Mouse (Mus musculus) hindbrain, embryonic 12.5 days (tissue): ENCODE measurements at regions not wholly inside any gene's neighbourhood (a gene's known extent, or its start where the extent isn't known, plus 50 kb on each side); places are given as distances from the start of the nearest gene placed in this dataset.
A peak's percentile ranks its signal among the peaks of the same experiment; 100 is the strongest.

Source experiments
- ATAC-seq: fragments of 200-750 bp; cut with Nextera tagmentation; 2 replicates; pipeline ENCODE4 v1.8.0; 2017; ENCODE audit warnings: moderate TSS enrichment; ENCODE audit not compliant: low FRiP score
- H3K27ac ChIP-seq: fragments of 300-500 bp; sonication (generic); 2 replicates; pipeline ENCODE4 v1.5.1; 2016; ENCODE audit warnings: mild to moderate bottlenecking
- H3K27me3 ChIP-seq: fragments of 300-500 bp; sonication (generic); 2 replicates; pipeline ENCODE4 v1.6.1; 2016; ENCODE audit warnings: mild to moderate bottlenecking
- H3K36me3 ChIP-seq: fragments of 300-500 bp; sonication (generic); 2 replicates; pipeline ENCODE4 v1.6.1; 2016; ENCODE audit warnings: mild to moderate bottlenecking
- H3K4me1 ChIP-seq: fragments of 300-500 bp; sonication (generic); 2 replicates; pipeline ENCODE4 v1.6.1; 2016
- H3K4me2 ChIP-seq: fragments of 300-500 bp; sonication (generic); replicated peaks from 2 replicates; pipeline ENCODE4 v1.6.1; 2016; ENCODE audit warnings: mild to moderate bottlenecking
- H3K4me3 ChIP-seq: fragments of 300-500 bp; sonication (generic); 2 replicates; pipeline ENCODE4 v1.5.1; 2016; ENCODE audit warnings: mild to moderate bottlenecking
- H3K9ac ChIP-seq: fragments of 300-500 bp; sonication (generic); 2 replicates; pipeline ENCODE4 v1.6.1; 2016; ENCODE audit warnings: mild to moderate bottlenecking, moderate library complexity
- H3K9me3 ChIP-seq: fragments of 300-500 bp; sonication (generic); replicated peaks from 2 replicates; pipeline ENCODE4 v1.6.1; 2016; ENCODE audit warnings: mild to moderate bottlenecking
- WGBS: fragments of 180-500 bp; shearing (Covaris S2); methylation state at CpG from one replicate; pipeline ENCODE4 v1.1.7; 2016; 5-methylcytosine and 5-hydroxymethylcytosine counted together

GRCm38 (mm10) chr19:18101423-18102341 is 264.2 kb upstream of the Pcsk5 start:
- H3K27ac ChIP-seq: no peak overlapping the region
- peaks cover 8% of the 10 kb centered on the region for H3K4me1 ChIP-seq

GRCm38 (mm10) chr19:18083312-18083711 is 245.9 kb upstream of the Pcsk5 start:
- no peaks in the 10 kb centered on the region for H3K4me1 ChIP-seq
- H3K9ac ChIP-seq: no peak overlapping the region
- no peak for ATAC-seq
- H3K27me3 ChIP-seq: no peaks in the 10 kb centered on the region
- H3K4me3 ChIP-seq: no peak overlapping the region
- WGBS: 68% methylated on average over 6 of the region's 6 CpGs
- no peaks in the 10 kb centered on the region for H3K36me3 ChIP-seq
- no peak overlapping the region for H3K4me2 ChIP-seq
- no peak overlapping the region for H3K27ac ChIP-seq
- no peaks in the 10 kb centered on the region for H3K9me3 ChIP-seq

More at GRCm38 (mm10) chr19:18101423-18102341, 264.2 kb upstream of the Pcsk5 start:
- peak; percentile 71; the same call in 1 of the 2 replicates for ATAC-seq
- Histone ChIP-seq H3K9me3 (no peaks in the 10 kb centered on the region), H3K27me3 (no peaks in the 10 kb centered on the region), H3K9ac (no peak overlapping the region), H3K36me3 (no peaks in the 10 kb centered on the region), H3K4me3 (no peak overlapping the region), H3K4me2 (0 out of 2 replicates have a peak overlapping the region, but pooled peaks have one; percentile 15)
- 17% methylated on average over 4 of the region's 4 CpGs for WGBS

GRCm38 (mm10) chr19:18068919-18069318 is 231.5 kb upstream of the Pcsk5 start:
- Histone ChIP-seq H3K9me3 (no peaks in the 10 kb centered on the region), H3K4me1 (no peaks in the 10 kb centered on the region), H3K27me3 (no peaks in the 10 kb centered on the region), H3K9ac (no peak overlapping the region), H3K36me3 (no peaks in the 10 kb centered on the region), H3K27ac (no peak overlapping the region), H3K4me2 (no peak overlapping the region), H3K4me3 (no peak overlapping the region)
- 56% methylated on average over 5 of the region's 5 CpGs for WGBS
- ATAC-seq: no peak

- Histone ChIP-seq H3K27ac (no peak overlapping the region), H3K9ac (no peak overlapping the region), H3K36me3 (no peaks in the 10 kb centered on the region), H3K9me3 (no peaks in the 10 kb centered on the region), H3K4me2 (no peak overlapping the region), H3K4me1 (no peaks in the 10 kb centered on the region), H3K27me3 (no peaks in the 10 kb centered on the region), H3K4me3 (no peak overlapping the region)
- ATAC-seq: no peak
- WGBS: 82% methylated on average over 8 of the region's 8 CpGs
These were observed 230.5 kb upstream of the Pcsk5 start for GRCm38 (mm10) chr19:18067855-18068494.

GRCm38 (mm10) chr19:18057256-18057890 is 219.9 kb upstream of the Pcsk5 start:
- Histone ChIP-seq H3K27me3 (no peaks in the 10 kb centered on the region), H3K4me1 (0 out of 2 replicates have a peak, but pooled peaks cover 2% of the 10 kb centered on the region), H3K4me2 (no peak overlapping the region), H3K27ac (no peak overlapping the region), H3K9ac (no peak overlapping the region), H3K36me3 (no peaks in the 10 kb centered on the region), H3K4me3 (no peak overlapping the region), H3K9me3 (no peaks in the 10 kb centered on the region)
- WGBS: 63% methylated on average over 7 of the region's 7 CpGs
- no peak for ATAC-seq

- H3K36me3 ChIP-seq: no peaks in the 10 kb centered on the region
- H3K9ac ChIP-seq: no peak overlapping the region
- H3K4me3 ChIP-seq: no peak overlapping the region
- H3K4me2 ChIP-seq: no peak overlapping the region
- no peak for ATAC-seq
- no peaks in the 10 kb centered on the region for H3K9me3 ChIP-seq
- 0 out of 2 replicates have a peak, but pooled peaks cover 2% of the 10 kb centered on the region for H3K4me1 ChIP-seq
- 54% methylated on average over 21 of the region's 21 CpGs for WGBS
- no peak overlapping the region for H3K27ac ChIP-seq
- H3K27me3 ChIP-seq: no peaks in the 10 kb centered on the region
These were observed 219.2 kb upstream of the Pcsk5 start for GRCm38 (mm10) chr19:18056414-18057254.

- no peaks in the 10 kb centered on the region for H3K4me1 ChIP-seq
- no peak for ATAC-seq
These were observed 212.9 kb upstream of the Pcsk5 start for GRCm38 (mm10) chr19:18050353-18050752.

GRCm38 (mm10) chr19:18034225-18034624 is 196.8 kb upstream of the Pcsk5 start:
- Histone ChIP-seq H3K36me3 (no peaks in the 10 kb centered on the region), H3K4me2 (no peak overlapping the region), H3K9ac (no peak overlapping the region), H3K9me3 (no peaks in the 10 kb centered on the region), H3K4me1 (no peaks in the 10 kb centered on the region), H3K27ac (no peak overlapping the region), H3K4me3 (no peak overlapping the region), H3K27me3 (no peaks in the 10 kb centered on the region)
- no peak for ATAC-seq
- WGBS: 52% methylated on average over 1 of the region's 1 CpGs

More at GRCm38 (mm10) chr19:18050353-18050752, 212.9 kb upstream of the Pcsk5 start:
- Histone ChIP-seq H3K27me3 (no peaks in the 10 kb centered on the region), H3K9me3 (no peaks in the 10 kb centered on the region), H3K9ac (no peak overlapping the region), H3K27ac (no peak overlapping the region), H3K4me3 (no peak overlapping the region), H3K4me2 (no peak overlapping the region), H3K36me3 (no peaks in the 10 kb centered on the region)
- 87% methylated on average over 2 of the region's 2 CpGs for WGBS

- Histone ChIP-seq H3K4me3 (no peak overlapping the region), H3K9me3 (no peaks in the 10 kb centered on the region), H3K27ac (no peak overlapping the region), H3K27me3 (no peaks in the 10 kb centered on the region), H3K4me2 (no peak overlapping the region), H3K36me3 (no peaks in the 10 kb centered on the region), H3K9ac (no peak overlapping the region), H3K4me1 (no peaks in the 10 kb centered on the region)
- no peak for ATAC-seq
- 86% methylated on average over 5 of the region's 5 CpGs for WGBS
These were observed 196.2 kb upstream of the Pcsk5 start for GRCm38 (mm10) chr19:18033599-18033998.

- no peak for ATAC-seq
- H3K9me3 ChIP-seq: no peaks in the 10 kb centered on the region
- H3K27me3 ChIP-seq: no peaks in the 10 kb centered on the region
- no peak overlapping the region for H3K4me2 ChIP-seq
- H3K4me3 ChIP-seq: no peak overlapping the region
- H3K36me3 ChIP-seq: no peaks in the 10 kb centered on the region
- no peak overlapping the region for H3K9ac ChIP-seq
- WGBS: 90% methylated on average over 4 of the region's 4 CpGs
- H3K27ac ChIP-seq: no peak overlapping the region
- H3K4me1 ChIP-seq: no peaks in the 10 kb centered on the region
These were observed 188.4 kb upstream of the Pcsk5 start for GRCm38 (mm10) chr19:18025877-18026276.

- ATAC-seq: no peak
- no peaks in the 10 kb centered on the region for H3K27me3 ChIP-seq
- no peak overlapping the region for H3K4me3 ChIP-seq
- H3K36me3 ChIP-seq: no peaks in the 10 kb centered on the region
- H3K9ac ChIP-seq: no peak overlapping the region
- no peaks in the 10 kb centered on the region for H3K9me3 ChIP-seq
- WGBS: 89% methylated on average over 2 of the region's 2 CpGs
- H3K4me1 ChIP-seq: no peaks in the 10 kb centered on the region
- no peak overlapping the region for H3K4me2 ChIP-seq
- no peak overlapping the region for H3K27ac ChIP-seq
These were observed 182.9 kb upstream of the Pcsk5 start for GRCm38 (mm10) chr19:18020351-18020750.
